Mouse (Mus musculus) ES-E14 (cell line): ENCODE data around the gene Ostn.

ENCODE experiments used
- CHD2 ChIP-seq: IDR thresholded peaks from 2 replicates; pipeline ENCODE4 v1.6.1; 2014; ENCODE audit warnings: mild to moderate bottlenecking, low read depth, low read length, inconsistent platforms
- HCFC1 ChIP-seq: IDR thresholded peaks from 2 replicates; pipeline ENCODE4 v1.6.1; 2012; ENCODE audit warnings: low read length, inconsistent platforms, borderline replicate concordance; ENCODE audit not compliant: insufficient read depth
- MAFK ChIP-seq: IDR thresholded peaks from 2 replicates; pipeline ENCODE4 v1.6.1; 2014; ENCODE audit warnings: mild to moderate bottlenecking, low read depth, low read length, inconsistent platforms; ENCODE audit not compliant: insufficient read depth
- ZC3H11A ChIP-seq: IDR thresholded peaks from 2 replicates; pipeline ENCODE4 v1.6.1; 2012; ENCODE audit warnings: low read depth, mild to moderate bottlenecking, inconsistent platforms, low read length, borderline replicate concordance
- ZNF384 ChIP-seq: IDR thresholded peaks from 2 replicates; pipeline ENCODE4 v1.6.1; 2012; ENCODE audit warnings: low read depth, low read length, inconsistent platforms

GRCm38 (mm10) chr16:27349878-27350532 is 42.7 kb downstream of the Ostn start:
- TF ChIP-seq CHD2 (no peak), ZC3H11A (no peak), MAFK (no peak), ZNF384 (no peak), HCFC1 (no peak)
